Mouse (Mus musculus) liver, embryonic 16.5 days (tissue): ENCODE results near the gene Prrc2b. TPM values are rescaled to one million over a fixed set of nuclear protein-coding genes. Genes with fewer than 3 reads are reported as not detected.
A peak's percentile ranks its signal among the peaks of the same experiment; 100 is the strongest.

Experiments used
- ATAC-seq: fragments of 200-750 bp; cut with Nextera tagmentation; 2 replicates; pipeline ENCODE4 v1.8.0; 2017; ENCODE audit warnings: low read depth, mild to moderate bottlenecking, moderate number of reproducible peaks, moderate library complexity
- H3K27ac ChIP-seq: fragments of 300-500 bp; sonication (generic); 2 replicates; pipeline ENCODE4 v1.5.1; 2014; ENCODE audit warnings: mild to moderate bottlenecking, low read length
- H3K27me3 ChIP-seq: fragments of 300-500 bp; sonication (generic); 2 replicates; pipeline ENCODE4 v1.6.1; 2014; ENCODE audit warnings: low read depth, low read length, mixed read lengths; ENCODE audit not compliant: control insufficient read depth, insufficient read depth
- H3K36me3 ChIP-seq: fragments of 300-500 bp; sonication (generic); 2 replicates; pipeline ENCODE4 v1.6.1; 2014; ENCODE audit warnings: mild to moderate bottlenecking; ENCODE audit not compliant: control insufficient read depth, insufficient read depth
- H3K4me1 ChIP-seq: fragments of 300-500 bp; sonication (generic); 2 replicates; pipeline ENCODE4 v1.6.1; 2014; ENCODE audit warnings: low read depth, low read length, mixed read lengths; ENCODE audit not compliant: control insufficient read depth
- H3K4me2 ChIP-seq: fragments of 300-500 bp; sonication (generic); 2 replicates; pipeline ENCODE4 v1.6.1; 2014; ENCODE audit warnings: low read depth, low read length, mixed read lengths
- H3K4me3 ChIP-seq: fragments of 300-500 bp; sonication (generic); 2 replicates; pipeline ENCODE4 v1.5.1; 2014; ENCODE audit warnings: low read depth, mild to moderate bottlenecking, low read length
- H3K9ac ChIP-seq: fragments of 300-500 bp; sonication (generic); 2 replicates; pipeline ENCODE4 v1.6.1; 2014; ENCODE audit warnings: low read depth, low read length
- H3K9me3 ChIP-seq: fragments of 300-500 bp; sonication (generic); replicated peaks from 2 replicates; pipeline ENCODE4 v1.6.1; 2016; ENCODE audit warnings: low read length; ENCODE audit not compliant: control insufficient read depth
- WGBS: fragments of 180-500 bp; shearing (Covaris S2); extraction: QIAGEN DNeasy Blood & Tissue Kit; methylation state at CpG from one replicate; pipeline ENCODE4 v1.1.7; 2014; ENCODE audit not compliant: insufficient replicate concordance; 5-methylcytosine and 5-hydroxymethylcytosine counted together
- polyA plus RNA-seq: library from polyadenylated mRNA; unstranded; fragments of >200 nt; fragmentation: Nextera tagmentation; extraction: Ambion mirVana; gene quantifications from 2 replicates; pipeline ENCODE4 v1.2.1, GENCODE M21; 2015

Prrc2b gene
- polyA plus RNA-seq, 1 experiment from 2014 or later, result 4.7 TPM

GRCm38 (mm10) chr2:32218113-32218512 lies 67.2 kb downstream of the Prrc2b start:
- Histone ChIP-seq H3K27me3 (no peaks in the 10 kb centered on the region), H3K36me3 (peaks cover 66% of the 10 kb centered on the region), H3K9me3 (no peaks in the 10 kb centered on the region), H3K4me1 (no peaks in the 10 kb centered on the region), H3K4me2 (no peak overlapping the region), H3K27ac (no peak overlapping the region), H3K4me3 (no peak overlapping the region), H3K9ac (no peak overlapping the region)
- no peak for ATAC-seq
- WGBS, result 84% methylated on average over 5 of the region's 5 CpGs

- no peak overlapping the region for H3K9ac ChIP-seq
- no peak overlapping the region for H3K4me3 ChIP-seq
- H3K9me3 ChIP-seq, result no peaks in the 10 kb centered on the region
- H3K4me2 ChIP-seq, result no peak overlapping the region
- no peaks in the 10 kb centered on the region for H3K27me3 ChIP-seq
- peaks cover 70% of the 10 kb centered on the region for H3K36me3 ChIP-seq
- no peak for ATAC-seq
- no peaks in the 10 kb centered on the region for H3K4me1 ChIP-seq
- H3K27ac ChIP-seq, result no peak overlapping the region
- 79% methylated on average over 11 of the region's 11 CpGs for WGBS
These were observed 67.9 kb downstream of the Prrc2b start for GRCm38 (mm10) chr2:32218541-32219334.

GRCm38 (mm10) chr2:32219501-32219900 lies 68.6 kb downstream of the Prrc2b start:
- peaks cover 70% of the 10 kb centered on the region for H3K36me3 ChIP-seq
- H3K27ac ChIP-seq, result no peak overlapping the region
- WGBS, result 88% methylated on average over 14 of the region's 14 CpGs

GRCm38 (mm10) chr2:32220021-32220420 lies 69.1 kb downstream of the Prrc2b start:
- Histone ChIP-seq H3K27me3 (no peaks in the 10 kb centered on the region), H3K9ac (no peak overlapping the region), H3K4me2 (no peak overlapping the region), H3K4me1 (no peaks in the 10 kb centered on the region), H3K4me3 (no peak overlapping the region), H3K9me3 (no peaks in the 10 kb centered on the region), H3K36me3 (peaks cover 68% of the 10 kb centered on the region), H3K27ac (no peak overlapping the region)
- no peak for ATAC-seq
- WGBS, result 83% methylated on average over 6 of the region's 6 CpGs

More at GRCm38 (mm10) chr2:32219501-32219900, 68.6 kb downstream of the Prrc2b start:
- H3K27me3 ChIP-seq, result no peaks in the 10 kb centered on the region
- no peaks in the 10 kb centered on the region for H3K9me3 ChIP-seq
- H3K9ac ChIP-seq, result no peak overlapping the region
- H3K4me2 ChIP-seq, result no peak overlapping the region
- no peak for ATAC-seq
- H3K4me3 ChIP-seq, result no peak overlapping the region
- H3K4me1 ChIP-seq, result no peaks in the 10 kb centered on the region

- 87% methylated on average over 10 of the region's 10 CpGs for WGBS
- peaks cover 69% of the 10 kb centered on the region for H3K36me3 ChIP-seq
- no peak overlapping the region for H3K4me3 ChIP-seq
- H3K9me3 ChIP-seq, result no peaks in the 10 kb centered on the region
- no peaks in the 10 kb centered on the region for H3K4me1 ChIP-seq
- H3K4me2 ChIP-seq, result no peak overlapping the region
- ATAC-seq, result no peak
- no peaks in the 10 kb centered on the region for H3K27me3 ChIP-seq
- no peak overlapping the region for H3K9ac ChIP-seq
- no peak overlapping the region for H3K27ac ChIP-seq
These were observed 70.1 kb downstream of the Prrc2b start for GRCm38 (mm10) chr2:32220969-32221368.

GRCm38 (mm10) chr2:32221577-32221976 lies 70.7 kb downstream of the Prrc2b start:
- Histone ChIP-seq H3K9me3 (no peaks in the 10 kb centered on the region), H3K27me3 (no peaks in the 10 kb centered on the region), H3K36me3 (peaks cover 68% of the 10 kb centered on the region), H3K27ac (no peak overlapping the region), H3K9ac (no peak overlapping the region), H3K4me3 (no peak overlapping the region), H3K4me1 (no peaks in the 10 kb centered on the region), H3K4me2 (no peak overlapping the region)
- WGBS, result 77% methylated on average over 7 of the region's 7 CpGs
- no peak for ATAC-seq

- H3K4me3 ChIP-seq, result no peak overlapping the region
- H3K9me3 ChIP-seq, result no peaks in the 10 kb centered on the region
- H3K36me3 ChIP-seq, result peaks cover 68% of the 10 kb centered on the region
- no peak overlapping the region for H3K4me2 ChIP-seq
- no peaks in the 10 kb centered on the region for H3K4me1 ChIP-seq
- WGBS, result 84% methylated on average over 10 of the region's 10 CpGs
- no peaks in the 10 kb centered on the region for H3K27me3 ChIP-seq
- no peak overlapping the region for H3K27ac ChIP-seq
- H3K9ac ChIP-seq, result no peak overlapping the region
- ATAC-seq, result no peak
These were observed 71.2 kb downstream of the Prrc2b start for GRCm38 (mm10) chr2:32222057-32222456.

GRCm38 (mm10) chr2:32235433-32235832 lies 84.6 kb downstream of the Prrc2b start:
- H3K9ac ChIP-seq, result peak overlapping the region; percentile 83
- peaks cover 20% of the 10 kb centered on the region for H3K4me1 ChIP-seq
- peak overlapping the region; percentile 94 for H3K4me2 ChIP-seq
- WGBS, result 22% methylated on average over 7 of the region's 7 CpGs
- no peaks in the 10 kb centered on the region for H3K27me3 ChIP-seq
- H3K9me3 ChIP-seq, result no peaks in the 10 kb centered on the region
- no peak for ATAC-seq
- H3K4me3 ChIP-seq, result peak overlapping the region; percentile 77
- no peak overlapping the region; the same call in 1 of the 2 replicates for H3K27ac ChIP-seq
- peaks cover 14% of the 10 kb centered on the region for H3K36me3 ChIP-seq

- H3K9ac ChIP-seq, result peak within 1 kb of the TSS; percentile 83
- peaks cover 20% of the 10 kb centered on the region for H3K4me1 ChIP-seq
- no peaks in the 10 kb centered on the region for H3K9me3 ChIP-seq
- ATAC-seq, result peak; percentile 92
- H3K27me3 ChIP-seq, result no peaks in the 10 kb centered on the region
- peak within 1 kb of the TSS; percentile 81 for H3K27ac ChIP-seq
- peak within 1 kb of the TSS; percentile 94 for H3K4me2 ChIP-seq
- H3K4me3 ChIP-seq, result peak within 1 kb of the TSS; percentile 77
- WGBS, result under 1% methylated on average over 54 of the region's 54 CpGs
- H3K36me3 ChIP-seq, result peaks cover 11% of the 10 kb centered on the region
These were observed 85.2 kb downstream of the Prrc2b start, which contains the start of gene Pomt1 for GRCm38 (mm10) chr2:32235886-32236759. Gene Pomt1 (plus strand): TSS chr2:32236590.
